Mouse (Mus musculus) liver, adult 2 months (tissue): ENCODE results near the gene Gpc6.

Source experiments
- CTCF ChIP-seq: fragments of 200-500 bp; IDR thresholded peaks from 2 replicates; pipeline ENCODE4 v1.5.1; 2011; ENCODE audit warnings: low read depth, low read length, control low read depth
- POLR2A ChIP-seq: fragments of 200-500 bp; IDR thresholded peaks from 2 replicates; pipeline ENCODE4 v1.6.1; 2011; ENCODE audit warnings: low read length, control low read depth; ENCODE audit not compliant: insufficient read depth; ENCODE audit errors: extremely low read depth

DNA sequence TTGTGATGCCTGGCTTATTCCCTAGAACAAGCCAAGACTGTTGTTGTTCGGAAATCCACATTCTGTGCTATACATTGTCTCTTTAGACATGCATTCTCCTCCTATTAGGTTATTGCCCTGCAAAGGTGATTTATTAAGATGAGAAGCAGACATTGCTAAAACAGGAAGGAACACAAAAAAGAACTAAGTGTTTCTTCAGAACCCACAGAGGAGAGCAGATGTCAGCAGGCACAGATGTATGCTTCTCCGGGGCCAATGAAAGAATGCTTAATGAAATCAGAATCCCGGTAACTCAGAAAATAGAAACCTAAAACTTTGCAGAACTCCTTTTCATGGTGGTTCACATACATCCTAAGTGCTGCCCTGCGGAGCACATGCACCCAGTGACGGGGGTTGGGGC lies 837.8 kb downstream of the Gpc6 start:
- TF ChIP-seq CTCF: no peak
- no peak for TF ChIP-seq POLR2A
